Mouse (Mus musculus): ENCODE data around the gene Lrrc63.

- TF ChIP-seq CTCF (IDR thresholded peaks at IDR 0.05; ENCODE audit: low read depth) = no peak
- peak; percentile 52; the same call in 1 of the 2 replicates for TF ChIP-seq EP300 (IDR thresholded peaks at IDR 0.05; ENCODE audit: low read depth)
Measured at GRCm38 (mm10) chr14:75179255-75179963, 48.7 kb upstream of the Lrrc63 start.
